Mouse (Mus musculus): ENCODE results near the gene Steap2. TPM values are rescaled to one million over a fixed set of nuclear protein-coding genes. Genes with fewer than 3 reads are reported as not detected.

Steap2 gene
- total and polyA plus RNA-seq, 2 experiments = 3.9 to 6.2 TPM

DNA sequence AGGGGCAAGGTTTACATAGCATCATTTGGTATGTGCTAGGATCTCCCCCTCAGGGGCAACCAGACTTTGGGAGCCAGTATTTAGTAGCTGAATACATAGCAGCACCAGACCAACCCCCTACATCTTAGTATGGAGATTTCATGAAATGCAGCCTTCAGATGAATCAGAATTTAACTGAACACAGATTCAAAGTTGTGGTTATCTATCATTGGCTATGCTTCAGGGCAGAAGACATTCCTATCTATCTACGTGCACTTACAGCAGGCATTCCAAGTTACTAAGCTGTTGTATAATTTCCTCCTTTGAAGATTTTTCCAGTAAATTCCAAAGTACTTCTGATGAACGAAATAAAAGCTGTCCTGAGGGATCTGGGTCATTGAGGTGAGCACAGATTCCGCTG lies 68.9 kb downstream of the Steap2 start:
- no peak overlapping the region for H3K9ac ChIP-seq (ENCODE audit: low read depth, low read length)
- TF ChIP-seq CTCF (IDR thresholded peaks at IDR 0.05; ENCODE audit: low read depth, low read length) (no peak), POLR2A (IDR thresholded peaks at IDR 0.05; ENCODE audit: extremely low read depth, insufficient read depth, low read length) (no peak)
- H3K27ac ChIP-seq (replicated peaks; ENCODE audit: insufficient read depth, low read depth, low read length) = no peak overlapping the region

DNA sequence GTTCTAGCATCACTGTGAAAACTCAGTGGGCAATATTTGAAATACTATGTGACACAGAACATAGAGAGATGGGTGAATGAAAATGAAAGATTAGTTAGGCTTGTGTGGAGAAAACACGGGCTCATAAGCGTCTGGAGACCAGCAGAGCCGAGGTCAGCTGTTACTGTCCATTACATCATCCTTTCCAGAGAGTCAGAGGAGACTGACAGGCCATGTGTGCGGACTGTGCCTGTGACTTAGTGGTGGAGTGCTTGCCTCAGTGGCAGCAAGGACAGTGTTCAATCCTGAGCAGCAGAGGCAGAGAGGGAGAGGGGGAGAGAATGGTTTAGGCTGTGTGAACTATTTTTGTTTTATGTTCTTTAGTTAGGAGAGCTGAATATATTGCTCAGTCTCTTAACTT lies 76.0 kb downstream of the Steap2 start:
- no peak overlapping the region for H3K9ac ChIP-seq (ENCODE audit: low read depth, low read length)
- no peaks in the 10 kb centered on the region for H3K27me3 ChIP-seq (ENCODE audit: control insufficient read depth, insufficient read depth, low read length)
- no peaks in the 10 kb centered on the region for H3K4me1 ChIP-seq (ENCODE audit: control insufficient read depth, insufficient read depth, low read length)
- DNase-seq (ENCODE audit: extremely low read depth, low read depth, low spot score) = no peak
- 58% methylated on average over 4 of the region's 4 CpGs for WGBS
- H3K79me2 ChIP-seq (ENCODE audit: control insufficient read depth, insufficient read depth, low read length) = no peaks in the 10 kb centered on the region
- TF ChIP-seq CTCF (IDR thresholded peaks at IDR 0.05; ENCODE audit: low read depth, low read length) = no peak
- no peak for TF ChIP-seq POLR2A (IDR thresholded peaks at IDR 0.05; ENCODE audit: extremely low read depth, insufficient read depth, low read length)
- H3K36me3 ChIP-seq (ENCODE audit: control insufficient read depth, insufficient read depth, low read length) = no peaks in the 10 kb centered on the region
- H3K4me3 ChIP-seq (ENCODE audit: insufficient read depth, low read depth, low read length) = no peak overlapping the region
- H3K27ac ChIP-seq (replicated peaks; ENCODE audit: insufficient read depth, low read depth, low read length) = no peak overlapping the region

More for the DNA sequence above, 68.9 kb downstream of the Steap2 start:
- Histone ChIP-seq H3K79me2 (ENCODE audit: control insufficient read depth, insufficient read depth, low read length) (no peaks in the 10 kb centered on the region), H3K4me3 (ENCODE audit: insufficient read depth, low read depth, low read length) (no peak overlapping the region), H3K27me3 (ENCODE audit: control insufficient read depth, insufficient read depth, low read length) (no peaks in the 10 kb centered on the region), H3K4me1 (ENCODE audit: control insufficient read depth, insufficient read depth, low read length) (no peaks in the 10 kb centered on the region), H3K36me3 (ENCODE audit: control insufficient read depth, insufficient read depth, low read length) (no peaks in the 10 kb centered on the region)
- DNase-seq (ENCODE audit: extremely low read depth, low read depth, low spot score) = no peak
- WGBS = 83% methylated on average over 3 of the region's 3 CpGs

Other genes starting within 250 kb of the Steap2 start
- gene 1700015F17Rik, start 215.4 kb downstream of the Steap2 start, total RNA-seq (2014; rRNA removed) = not detected in 2 replicates
- not detected in 2 replicates for gene 1700015F17Rik, start 215.4 kb downstream of the Steap2 start, polyA plus RNA-seq (2012; rRNA removed)
- 66.4 and 76.7 TPM in 2 replicates for gene Cldn12, start 179.6 kb downstream of the Steap2 start, total RNA-seq (2014; rRNA removed)
- gene Cldn12, start 179.6 kb downstream of the Steap2 start, polyA plus RNA-seq (2012; rRNA removed) = 56.0 and 60.0 TPM in 2 replicates
- gene Gtpbp10, start 135.0 kb downstream of the Steap2 start, total RNA-seq (2014; rRNA removed) = 17.5 and 20.1 TPM in 2 replicates
- gene Gtpbp10, start 135.0 kb downstream of the Steap2 start, polyA plus RNA-seq (2012; rRNA removed) = 2.2 and 2.6 TPM in 2 replicates
- gene Gm8773, start 120.8 kb downstream of the Steap2 start, total RNA-seq (2014; rRNA removed) = not detected in 2 replicates
- gene Gm8773, start 120.8 kb downstream of the Steap2 start, polyA plus RNA-seq (2012; rRNA removed) = not detected in 2 replicates
- 1.0 TPM in 2 replicates for gene Cfap69, start 30.3 kb downstream of the Steap2 start, total RNA-seq (2014; rRNA removed)
- gene Cfap69, start 30.3 kb downstream of the Steap2 start, polyA plus RNA-seq (2012; rRNA removed) = 0.04 and 0.05 TPM in 2 replicates
- 0.09 and 0.74 TPM in 2 replicates for gene Steap1, start 54.7 kb upstream of the Steap2 start, total RNA-seq (2014; rRNA removed)
- 0.07 TPM in 1 of 2 replicates, not detected in the other for gene Steap1, start 54.7 kb upstream of the Steap2 start, polyA plus RNA-seq (2012; rRNA removed)